Mouse (Mus musculus) ovary, adult 10 weeks (tissue): ENCODE results near the gene Art1. TPM values are rescaled to one million over a fixed set of nuclear protein-coding genes. Genes with fewer than 3 reads are reported as not detected.

Experiments
- polyA plus RNA-seq: library from polyadenylated mRNA; stranded (reverse); fragments of 350-450 nt; fragmentation: Illumina TruSeq; extraction: RNeasy Lipid Tissue Mini Kit (QIAGEN cat#74804); gene quantifications from one replicate; pipeline ENCODE4 v1.2.3, GENCODE M21; 2014

Art1 gene
- polyA plus RNA-seq: not detected

GRCm38 (mm10) chr7:102101487-102101886 lies at the start of gene Art1:
TSS of gene Art1 (plus strand) at chr7:102101743.

GRCm38 (mm10) chr7:102065046-102065891 lies 36.3 kb upstream of the Art1 start, which contains the start of the genes Rnf121, Xndc1 and Xntrpc:
TSS of gene Rnf121 (minus strand) at chr7:102065469.
TSS of gene Xndc1 (plus strand) at chr7:102065511.
TSS of gene Xntrpc (plus strand) at chr7:102065713.

GRCm38 (mm10) chr7:102082816-102083215 lies 18.7 kb upstream of the Art1 start, which contains the start of gene Trpc2:
TSS of gene Trpc2 (plus strand) at chr7:102083116.

GRCm38 (mm10) chr7:102109171-102109570 lies 7.6 kb downstream of the Art1 start, which contains the start of gene Art5:
TSS of gene Art5 (minus strand) at chr7:102109489.

GRCm38 (mm10) chr7:102116579-102117331 lies 15.2 kb downstream of the Art1 start, which contains the start of gene Chrna10:
TSS of gene Chrna10 (minus strand) at chr7:102116828.

Other genes starting within 250 kb of the Art1 start
- not detected for gene Folr2, start 244.5 kb upstream of the Art1 start, polyA plus RNA-seq
- gene Anapc15, start 238.0 kb upstream of the Art1 start, polyA plus RNA-seq: 8.1 TPM
- 12.2 TPM for gene Folr1, start 231.0 kb upstream of the Art1 start, polyA plus RNA-seq
- gene Lamtor1, start 195.8 kb upstream of the Art1 start, polyA plus RNA-seq: 8.6 TPM
- not detected for gene Tomt, start 195.4 kb upstream of the Art1 start, polyA plus RNA-seq
- gene Lrrc51, start 167.8 kb upstream of the Art1 start, polyA plus RNA-seq: 3.6 TPM
- gene Numa1, start 167.6 kb upstream of the Art1 start, polyA plus RNA-seq: 125 TPM
- 12.7 TPM for gene Il18bp, start 83.1 kb upstream of the Art1 start, polyA plus RNA-seq
- gene Rnf121, start 36.3 kb upstream of the Art1 start, polyA plus RNA-seq: 10.1 TPM
- 14.4 TPM for gene Xndc1, start 36.2 kb upstream of the Art1 start, polyA plus RNA-seq
- gene Xntrpc, start 36.0 kb upstream of the Art1 start, polyA plus RNA-seq: not detected
- not detected for gene Trpc2, start 18.6 kb upstream of the Art1 start, polyA plus RNA-seq
- gene Art5, start 7.7 kb downstream of the Art1 start, polyA plus RNA-seq: not detected
- not detected for gene Chrna10, start 15.1 kb downstream of the Art1 start, polyA plus RNA-seq
- 76.1 TPM for gene Nup98, start 108.4 kb downstream of the Art1 start, polyA plus RNA-seq
- 71.1 TPM for gene Pgap2, start 108.5 kb downstream of the Art1 start, polyA plus RNA-seq
- 3.9 TPM for gene Rhog, start 154.3 kb downstream of the Art1 start, polyA plus RNA-seq
- 10.8 TPM for gene Stim1, start 166.1 kb downstream of the Art1 start, polyA plus RNA-seq